Mouse (Mus musculus) left cerebral cortex, postnatal 10 days (tissue): ENCODE data around the gene Rasa3. TPM values are rescaled to one million over a fixed set of nuclear protein-coding genes. Genes with fewer than 3 reads are reported as not detected.

Experiments used
- DNase-seq, 2 experiments: peaks; one replicate each; pipeline ENCODE4 v3.0.0; 2021 to 2022; ENCODE audit warnings: low spot score in 2 of 2, mixed read lengths in 1 of 2; ENCODE audit errors: extremely low spot score in 1 of 2
- intact Hi-C: fragments of 180-260 bp; cut with DNase I; formaldehyde crosslinking; loops from one replicate; pipeline ENCODE4 v1.15.1; 2025
- total RNA-seq, 2 experiments: library from RNA; stranded (reverse); gene quantifications; 2 replicates each; pipeline ENCODE4 v1.2.3; 2021

The Rasa3 gene
- total RNA-seq, 2 experiments from 2014 or later: 55.6 to 56.9 TPM

- DNase-seq: peak in 1 of 2 experiments; percentile 43
- intact Hi-C loops: loop anchor here (5.0 kb wide), 1 partner anchor 77 kb away; the partner anchor contains the start of gene Rasa3
These were observed 77.2 kb downstream of the Rasa3 start for GRCm38 (mm10) chr8:13600204-13600603.

GRCm38 (mm10) chr8:13597777-13598176 is 79.6 kb downstream of the Rasa3 start:
- intact Hi-C loops: no loop called here
- DNase-seq: no peak

GRCm38 (mm10) chr8:13595861-13596260 is 81.5 kb downstream of the Rasa3 start:
- no peak for DNase-seq
- intact Hi-C loops: no loop called here

GRCm38 (mm10) chr8:13594884-13595323 is 82.5 kb downstream of the Rasa3 start:
- intact Hi-C loops: no loop called here
- DNase-seq: no peak

- no peak for DNase-seq
- intact Hi-C loops: no loop called here
These were observed 84.1 kb downstream of the Rasa3 start for GRCm38 (mm10) chr8:13593340-13593739.

- no peak for DNase-seq
- intact Hi-C loops: no loop called here
These were observed 86.2 kb downstream of the Rasa3 start for GRCm38 (mm10) chr8:13591246-13591645.

- intact Hi-C loops: no loop called here
- DNase-seq: no peak
These were observed 88.3 kb downstream of the Rasa3 start for GRCm38 (mm10) chr8:13589071-13589470.

- intact Hi-C loops: no loop called here
- no peak for DNase-seq
These were observed 92.8 kb downstream of the Rasa3 start for GRCm38 (mm10) chr8:13584652-13585051.

- DNase-seq: no peak
- intact Hi-C loops: no loop called here
These were observed 99.5 kb downstream of the Rasa3 start for GRCm38 (mm10) chr8:13577869-13578268.

GRCm38 (mm10) chr8:13571999-13572398 is 105.4 kb downstream of the Rasa3 start:
- no peak for DNase-seq
- intact Hi-C loops: no loop called here

- DNase-seq: peak in 1 of 2 experiments; percentile 83
- intact Hi-C loops: no loop called here
These were observed 115.3 kb downstream of the Rasa3 start, which contains the start of gene 1700029H14Rik for GRCm38 (mm10) chr8:13562118-13562517. 1700029H14Rik (minus strand) TSS chr8:13562461.

GRCm38 (mm10) chr8:13557526-13557925 is 119.9 kb downstream of the Rasa3 start:
- DNase-seq: no peak
- intact Hi-C loops: no loop called here

- peak in 1 of 2 experiments; percentile 19 for DNase-seq
- intact Hi-C loops: loop anchor here (2.0 to 5.0 kb wide), 2 partner anchors 126 to 201 kb away; partner anchors contain the start of gene Rasa3
These were observed 125.9 kb downstream of the Rasa3 start for GRCm38 (mm10) chr8:13551574-13551830.

GRCm38 (mm10) chr8:13550718-13551573 is 126.5 kb downstream of the Rasa3 start:
- peak; percentile 90 to 96 for DNase-seq
- intact Hi-C loops: loop anchor here (2.0 to 5.0 kb wide), 2 partner anchors 126 to 202 kb away; partner anchors contain the start of gene Rasa3

- DNase-seq: peak in 1 of 2 experiments; percentile 66
- intact Hi-C loops: loop anchor here (5.0 kb wide), 2 partner anchors 57 to 137 kb away; partner anchors contain the start of gene Gas6
These were observed 128.6 kb downstream of the Rasa3 start for GRCm38 (mm10) chr8:13548831-13549230.

GRCm38 (mm10) chr8:13548235-13548634 is 129.2 kb downstream of the Rasa3 start:
- intact Hi-C loops: loop anchor here (5.0 kb wide), 2 partner anchors 56 to 136 kb away; partner anchors contain the start of gene Gas6
- DNase-seq: peak in 1 of 2 experiments; percentile 62

- no peak for DNase-seq
- intact Hi-C loops: loop anchor here (5.0 kb wide), 2 partner anchors 54 to 134 kb away; partner anchors contain the start of gene Gas6
These were observed 131.0 kb downstream of the Rasa3 start for GRCm38 (mm10) chr8:13546421-13546820.

GRCm38 (mm10) chr8:13541526-13541925 is 135.9 kb downstream of the Rasa3 start:
- intact Hi-C loops: no loop called here

GRCm38 (mm10) chr8:13540122-13540521 is 137.3 kb downstream of the Rasa3 start:
- intact Hi-C loops: no loop called here
- no peak for DNase-seq

More at GRCm38 (mm10) chr8:13541526-13541925, 135.9 kb downstream of the Rasa3 start:
- no peak for DNase-seq

- DNase-seq: peak; percentile 63 to 83
- intact Hi-C loops: no loop called here
These were observed 138.6 kb downstream of the Rasa3 start for GRCm38 (mm10) chr8:13538821-13539220.
